Mouse (Mus musculus) thymus, postnatal 0 days (tissue): ENCODE data around the gene Eif4e2. TPM values are rescaled to one million over a fixed set of nuclear protein-coding genes. Genes with fewer than 3 reads are reported as not detected.

Source experiments
- polyA plus RNA-seq: library from polyadenylated mRNA; unstranded; fragments of >200 nt; fragmentation: Nextera tagmentation; extraction: Ambion mirVana; gene quantifications from 2 replicates; pipeline ENCODE4 v1.2.1, GENCODE M21; 2015

Gene Eif4e2
- polyA plus RNA-seq, 1 experiment from 2014 or later: 167 TPM

Other genes starting within 250 kb of the Eif4e2 start
- 0.33 and 0.46 TPM in 2 replicates for gene Alppl2, start 124.0 kb upstream of the Eif4e2 start, polyA plus RNA-seq
- gene Alpi, start 112.3 kb upstream of the Eif4e2 start, polyA plus RNA-seq: 0.22 and 0.28 TPM in 2 replicates
- 0.26 and 0.60 TPM in 2 replicates for gene Akp3, start 88.9 kb upstream of the Eif4e2 start, polyA plus RNA-seq
- gene Ecel1, start 57.4 kb upstream of the Eif4e2 start, polyA plus RNA-seq: 0.32 and 0.55 TPM in 2 replicates
- 0.10 and 0.36 TPM in 2 replicates for gene Prss56, start 30.6 kb upstream of the Eif4e2 start, polyA plus RNA-seq
- 0.14 and 0.24 TPM in 2 replicates for gene Chrnd, start 23.3 kb upstream of the Eif4e2 start, polyA plus RNA-seq
- gene Chrng, start 9.3 kb upstream of the Eif4e2 start, polyA plus RNA-seq: 0.53 and 0.70 TPM in 2 replicates
- gene Efhd1, start 50.4 kb downstream of the Eif4e2 start, polyA plus RNA-seq: 1.2 and 1.5 TPM in 2 replicates
- 34.4 and 36.6 TPM in 2 replicates for gene Gigyf2, start 113.1 kb downstream of the Eif4e2 start, polyA plus RNA-seq
- 0.18 and 0.62 TPM in 2 replicates for gene Kcnj13, start 180.8 kb downstream of the Eif4e2 start, polyA plus RNA-seq